Mouse (Mus musculus): ENCODE data around the gene Sptbn4. TPM values are rescaled to one million over a fixed set of nuclear protein-coding genes. Genes with fewer than 3 reads are reported as not detected.

The Sptbn4 gene
- total and polyA plus RNA-seq, 2 experiments from 2014 or later: 3.8 to 22.3 TPM

DNA sequence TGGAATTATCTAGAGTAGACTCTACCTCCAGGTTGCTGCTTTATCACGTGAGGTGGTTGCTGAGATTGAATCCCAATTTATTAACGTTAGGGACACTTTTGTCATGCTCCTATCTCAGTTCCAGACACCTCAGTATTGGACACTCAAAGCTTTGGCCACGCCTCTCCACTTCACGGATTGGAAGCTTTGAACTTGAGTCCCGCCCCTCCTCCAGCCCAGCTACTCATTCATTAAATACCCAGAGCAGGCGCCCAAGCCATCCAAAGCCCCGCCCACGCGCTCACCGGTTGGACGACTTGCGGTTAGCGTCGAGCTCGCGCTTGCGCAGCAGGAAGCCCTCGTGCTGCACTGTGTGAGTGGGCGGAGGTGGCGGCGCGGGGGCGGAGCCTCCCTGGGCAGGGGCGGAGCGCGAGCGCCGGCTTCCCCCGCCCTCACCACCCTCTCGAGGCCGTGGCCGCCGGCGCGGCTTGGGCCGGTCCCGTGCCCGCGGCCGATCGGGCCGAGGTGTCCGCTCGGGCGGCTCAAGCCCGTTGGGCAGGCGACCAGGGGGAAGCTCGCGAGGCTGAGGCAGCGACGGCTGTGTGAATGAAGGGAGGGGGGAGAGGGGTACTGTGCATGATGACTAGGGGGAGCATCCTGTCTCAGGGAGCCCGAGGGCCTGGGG lies 86.1 kb downstream of the Sptbn4 start:
- Histone ChIP-seq H3K27ac (ENCODE audit: low read depth, low read length) (no peak overlapping the region; the same call in 1 of the 2 replicates), H3K4me1 (ENCODE audit: insufficient read depth) (no peaks in the 10 kb centered on the region), H3K36me3 (ENCODE audit: insufficient read depth) (peaks cover 15% of the 10 kb centered on the region), H3K4me2 (ENCODE audit: low read depth) (peak overlapping the region; percentile 76), H3K9me3 (ENCODE audit: low read length) (no peaks in the 10 kb centered on the region), H3K4me3 (ENCODE audit: low read depth, low read length) (peak overlapping the region; percentile 52), H3K9ac (peak overlapping the region; percentile 57), H3K27me3 (ENCODE audit: insufficient read depth, low read length) (peaks cover 38% of the 10 kb centered on the region)
- TF ChIP-seq CTCF (IDR thresholded peaks at IDR 0.05; ENCODE audit: low read depth): no peak
- DNase-seq (peak; percentile 100), ATAC-seq (peak; percentile 97)
- 2% methylated on average over 49 of the region's 52 CpGs for WGBS

DNA sequence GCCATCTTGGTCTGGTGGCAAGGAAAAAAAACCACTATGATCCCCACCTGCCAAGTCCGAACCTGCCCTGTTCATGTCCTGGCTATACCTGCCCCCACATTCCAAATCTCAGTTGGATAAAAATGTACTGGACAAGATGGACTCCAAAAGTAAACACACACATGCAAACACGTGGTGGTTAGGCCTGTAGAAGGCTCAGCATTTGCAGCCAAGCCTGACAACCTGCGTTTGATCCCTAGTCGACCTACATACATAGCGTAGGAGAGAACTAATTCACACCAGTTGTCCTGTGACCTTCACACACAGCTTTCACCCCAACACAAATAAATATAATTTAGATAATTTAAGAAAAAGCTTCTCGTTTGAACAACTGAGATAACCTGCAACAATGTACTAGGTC lies 86.7 kb downstream of the Sptbn4 start:
- Histone ChIP-seq H3K9ac (no peak overlapping the region), H3K27ac (ENCODE audit: low read depth, low read length) (no peak overlapping the region), H3K9me3 (ENCODE audit: low read length) (no peaks in the 10 kb centered on the region), H3K4me2 (ENCODE audit: low read depth) (peak overlapping the region; percentile 76), H3K4me1 (ENCODE audit: insufficient read depth) (no peaks in the 10 kb centered on the region), H3K27me3 (ENCODE audit: insufficient read depth, low read length) (peaks cover 31% of the 10 kb centered on the region), H3K4me3 (ENCODE audit: low read depth, low read length) (no peak overlapping the region), H3K36me3 (ENCODE audit: insufficient read depth) (peaks cover 10% of the 10 kb centered on the region)
- no peak for ATAC-seq
- TF ChIP-seq CTCF (IDR thresholded peaks at IDR 0.05; ENCODE audit: low read depth): no peak
- DNase-seq: no peak
- WGBS: 56% methylated on average over 6 of the region's 6 CpGs

- no peak overlapping the region for H3K4me3 ChIP-seq (ENCODE audit: low read depth, low read length)
- no peaks in the 10 kb centered on the region for H3K4me1 ChIP-seq (ENCODE audit: insufficient read depth)
- peaks cover 22% of the 10 kb centered on the region for H3K27me3 ChIP-seq (ENCODE audit: insufficient read depth, low read length)
- ATAC-seq: no peak
- H3K36me3 ChIP-seq (ENCODE audit: insufficient read depth): peaks cover 6% of the 10 kb centered on the region; the same call in 1 of the 2 replicates
- no peak overlapping the region for H3K9ac ChIP-seq
- no peaks in the 10 kb centered on the region for H3K9me3 ChIP-seq (ENCODE audit: low read length)
- TF ChIP-seq CTCF (IDR thresholded peaks at IDR 0.05; ENCODE audit: low read depth): no peak
- no peak for DNase-seq
- no peak overlapping the region for H3K4me2 ChIP-seq (ENCODE audit: low read depth)
- H3K27ac ChIP-seq (ENCODE audit: low read depth, low read length): no peak overlapping the region
- 87% methylated on average over 9 of the region's 9 CpGs for WGBS
Observed at GRCm38 (mm10) chr7:27359706-27360358, 87.7 kb downstream of the Sptbn4 start.

DNA sequence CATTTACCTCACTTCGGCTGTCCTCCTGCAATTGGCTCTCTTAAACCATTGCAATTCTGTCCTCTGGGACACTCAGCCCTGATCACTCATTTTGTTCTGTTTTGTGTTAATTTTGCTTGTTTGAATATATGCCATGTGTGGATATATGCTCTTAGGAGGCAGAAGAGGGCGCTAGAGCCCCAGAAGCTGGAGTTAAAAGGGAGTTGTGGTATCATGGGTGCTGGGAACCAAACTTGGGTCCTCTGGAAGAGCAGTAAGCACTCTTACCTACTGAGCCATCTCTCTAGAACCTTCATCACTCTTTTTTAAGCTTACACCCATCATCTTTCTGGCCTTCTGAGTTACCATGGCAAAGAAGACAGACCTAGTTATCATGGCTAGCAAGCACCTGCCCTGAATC lies 88.3 kb downstream of the Sptbn4 start:
- Histone ChIP-seq H3K4me1 (ENCODE audit: insufficient read depth) (0 out of 2 replicates have a peak, but pooled peaks cover 4% of the 10 kb centered on the region), H3K9me3 (ENCODE audit: low read length) (no peaks in the 10 kb centered on the region), H3K27me3 (ENCODE audit: insufficient read depth, low read length) (peaks cover 15% of the 10 kb centered on the region), H3K4me3 (ENCODE audit: low read depth, low read length) (no peak overlapping the region), H3K9ac (no peak overlapping the region), H3K4me2 (ENCODE audit: low read depth) (no peak overlapping the region), H3K36me3 (ENCODE audit: insufficient read depth) (peaks cover 2% of the 10 kb centered on the region; the same call in 1 of the 2 replicates), H3K27ac (ENCODE audit: low read depth, low read length) (no peak overlapping the region)
- DNase-seq (no peak), ATAC-seq (no peak)
- 80% methylated on average over 2 of the region's 2 CpGs for WGBS
- 0 out of 2 replicates have a peak, but pooled peaks have one; percentile 12 for TF ChIP-seq CTCF (IDR thresholded peaks at IDR 0.05; ENCODE audit: low read depth)

DNA sequence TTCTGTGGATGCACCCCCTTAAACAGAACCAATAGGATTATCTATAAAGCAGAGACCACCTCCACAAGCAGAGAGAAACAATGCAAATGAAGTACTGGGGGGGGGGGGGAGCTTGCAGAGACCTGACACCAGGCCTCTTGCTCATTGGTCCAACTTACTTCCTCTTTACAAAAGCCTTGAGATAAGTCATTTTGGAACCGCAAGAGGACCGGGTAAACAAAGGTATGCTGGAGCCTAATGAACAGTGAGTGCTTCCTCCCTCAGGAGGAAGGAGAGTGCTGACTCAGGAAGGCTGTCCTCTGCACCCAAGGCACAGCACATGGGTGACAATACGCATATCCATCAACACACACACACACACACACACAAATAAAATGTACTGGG lies 89.9 kb downstream of the Sptbn4 start:
- no peak overlapping the region for H3K4me2 ChIP-seq (ENCODE audit: low read depth)
- H3K4me1 ChIP-seq (ENCODE audit: insufficient read depth): 0 out of 2 replicates have a peak, but pooled peaks cover 7% of the 10 kb centered on the region
- no peak overlapping the region for H3K4me3 ChIP-seq (ENCODE audit: low read depth, low read length)
- no peak for ATAC-seq
- no peak overlapping the region for H3K9ac ChIP-seq
- DNase-seq: no peak
- H3K9me3 ChIP-seq (ENCODE audit: low read length): no peaks in the 10 kb centered on the region
- no peak overlapping the region for H3K27ac ChIP-seq (ENCODE audit: low read depth, low read length)
- 19% methylated on average over 3 of the region's 3 CpGs for WGBS
- TF ChIP-seq CTCF (IDR thresholded peaks at IDR 0.05; ENCODE audit: low read depth): no peak
- peaks cover 6% of the 10 kb centered on the region; the same call in 1 of the 2 replicates for H3K36me3 ChIP-seq (ENCODE audit: insufficient read depth)
- peaks cover 8% of the 10 kb centered on the region for H3K27me3 ChIP-seq (ENCODE audit: insufficient read depth, low read length)

GRCm38 (mm10) chr7:27356861-27357594 lies 90.5 kb downstream of the Sptbn4 start, which contains the start of gene Gm20479:
Gene Gm20479 (minus strand): TSS chr7:27357419.
- H3K9ac ChIP-seq: no peak within 1 kb of the TSS
- 13% methylated on average over 27 of the region's 27 CpGs for WGBS
- H3K4me1 ChIP-seq (ENCODE audit: insufficient read depth): 0 out of 2 replicates have a peak, but pooled peaks cover 7% of the 10 kb centered on the region
- H3K4me2 ChIP-seq (ENCODE audit: low read depth): peak within 1 kb of the TSS; percentile 69
- no peak within 1 kb of the TSS for H3K27ac ChIP-seq (ENCODE audit: low read depth, low read length)
- no peak for DNase-seq
- H3K4me3 ChIP-seq (ENCODE audit: low read depth, low read length): peak within 1 kb of the TSS; percentile 77
- ATAC-seq: no peak
- peaks cover 9% of the 10 kb centered on the region; the same call in 1 of the 2 replicates for H3K36me3 ChIP-seq (ENCODE audit: insufficient read depth)
- no peaks in the 10 kb centered on the region for H3K9me3 ChIP-seq (ENCODE audit: low read length)
- peaks cover 8% of the 10 kb centered on the region for H3K27me3 ChIP-seq (ENCODE audit: insufficient read depth, low read length)
- TF ChIP-seq CTCF (IDR thresholded peaks at IDR 0.05; ENCODE audit: low read depth): no peak
